Mouse (Mus musculus): ENCODE measurements at regions not wholly inside any gene's neighbourhood (a gene's known extent, or its start where the extent isn't known, plus 50 kb on each side); places are given as distances from the start of the nearest gene placed in this dataset.

DNA sequence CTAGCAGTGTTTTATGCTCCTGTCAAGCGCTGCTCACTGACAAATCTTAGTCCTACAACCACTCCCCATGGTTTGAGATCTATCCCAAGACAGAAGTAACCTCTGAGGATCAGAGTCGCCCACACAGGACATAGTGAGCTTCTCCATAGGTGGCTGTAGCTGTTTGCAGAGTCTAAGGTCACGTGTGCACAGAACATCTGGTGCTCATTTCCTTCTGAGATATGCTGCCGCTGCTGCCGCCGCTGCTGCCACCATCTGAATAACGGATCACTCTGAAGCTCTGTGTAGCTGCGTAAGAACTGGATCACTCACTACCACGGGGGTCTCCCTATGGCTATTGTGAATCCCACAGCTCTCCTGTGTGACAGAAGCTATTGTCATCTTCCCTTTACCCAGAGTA, 250.8 kb downstream of the Adamts20 start:
- no peak for TF ChIP-seq EP300 (IDR thresholded peaks at IDR 0.05; ENCODE audit: low read depth)
- TF ChIP-seq CTCF (IDR thresholded peaks at IDR 0.05; ENCODE audit: low read depth) = no peak

All from liver, embryonic 14.5 days (tissue).